Mouse (Mus musculus): ENCODE results near the gene Ttc25. TPM values are rescaled to one million over a fixed set of nuclear protein-coding genes. Genes with fewer than 3 reads are reported as not detected.
"Not testable (repeated sequence)": the region's sequence is repeated elsewhere in the genome, so short reads cannot be mapped to it uniquely, and the experiment has no call there.

The Ttc25 gene
- polyA plus RNA-seq, 1 experiment from 2014 or later, result 1.1 TPM

GRCm38 (mm10) chr11:100527458-100528374 lies 17.7 kb upstream of the Ttc25 start, which contains the start of gene Acly:
Gene Acly, minus strand, starts transcription at chr11:100528000.
- ATAC-seq (ENCODE audit: low FRiP score, low TSS enrichment), result peak; percentile 98
- H3K27me3 ChIP-seq (ENCODE audit: insufficient read depth, low read length), result no peaks in the 10 kb centered on the region
- H3K9me3 ChIP-seq (ENCODE audit: low read length), result no peaks in the 10 kb centered on the region
- peak within 1 kb of the TSS; percentile 89 for H3K27ac ChIP-seq (ENCODE audit: low read length)
- peak within 1 kb of the TSS; percentile 67 for H3K4me3 ChIP-seq (ENCODE audit: low read length)
- peaks cover 9% of the 10 kb centered on the region for H3K36me3 ChIP-seq (ENCODE audit: insufficient read depth, low read length)
- H3K9ac ChIP-seq (replicated peaks; ENCODE audit: low read length), result peak within 1 kb of the TSS; percentile 87
- H3K4me1 ChIP-seq (ENCODE audit: insufficient read depth, low read length), result peaks cover 34% of the 10 kb centered on the region
- H3K4me2 ChIP-seq (replicated peaks; ENCODE audit: low read depth, low read length), result peak within 1 kb of the TSS; percentile 86
- WGBS, result under 1% methylated on average over 54 of the region's 54 CpGs

GRCm38 (mm10) chr11:100528375-100529165 lies 16.8 kb upstream of the Ttc25 start:
- Histone ChIP-seq H3K4me2 (replicated peaks; ENCODE audit: low read depth, low read length) (peak overlapping the region; percentile 86), H3K9me3 (ENCODE audit: low read length) (no peaks in the 10 kb centered on the region), H3K27ac (ENCODE audit: low read length) (peak overlapping the region; percentile 51), H3K4me3 (ENCODE audit: low read length) (peak overlapping the region; percentile 67), H3K9ac (replicated peaks; ENCODE audit: low read length) (peak overlapping the region; percentile 71), H3K4me1 (ENCODE audit: insufficient read depth, low read length) (peaks cover 34% of the 10 kb centered on the region), H3K27me3 (ENCODE audit: insufficient read depth, low read length) (no peaks in the 10 kb centered on the region), H3K36me3 (ENCODE audit: insufficient read depth, low read length) (peaks cover under 1% of the 10 kb centered on the region; the same call in 1 of the 2 replicates)
- peak; percentile 25; the same call in 1 of the 2 replicates for ATAC-seq (ENCODE audit: low FRiP score, low TSS enrichment)
- WGBS, result 24% methylated on average over 19 of the region's 19 CpGs

- Histone ChIP-seq H3K9me3 (ENCODE audit: low read length) (no peaks in the 10 kb centered on the region), H3K9ac (replicated peaks; ENCODE audit: low read length) (no peak overlapping the region), H3K4me3 (ENCODE audit: low read length) (no peak overlapping the region), H3K27me3 (ENCODE audit: insufficient read depth, low read length) (no peaks in the 10 kb centered on the region), H3K36me3 (ENCODE audit: insufficient read depth, low read length) (no peaks in the 10 kb centered on the region), H3K4me2 (replicated peaks; ENCODE audit: low read depth, low read length) (no peak overlapping the region), H3K4me1 (ENCODE audit: insufficient read depth, low read length) (no peaks in the 10 kb centered on the region), H3K27ac (ENCODE audit: low read length) (no peak overlapping the region)
- WGBS, result 86% methylated on average over 6 of the region's 6 CpGs
- ATAC-seq (ENCODE audit: low FRiP score, low TSS enrichment), result no peak
Observed at GRCm38 (mm10) chr11:100533871-100534270, 11.5 kb upstream of the Ttc25 start.

GRCm38 (mm10) chr11:100534411-100534810 lies 11.0 kb upstream of the Ttc25 start:
- not testable (repeated sequence) for H3K4me2 ChIP-seq (replicated peaks; ENCODE audit: low read depth, low read length); H3K4me3 ChIP-seq (ENCODE audit: low read length); H3K9ac ChIP-seq (replicated peaks; ENCODE audit: low read length); H3K9me3 ChIP-seq (ENCODE audit: low read length); H3K27ac ChIP-seq (ENCODE audit: low read length); H3K36me3 ChIP-seq (ENCODE audit: insufficient read depth, low read length); H3K27me3 ChIP-seq (ENCODE audit: insufficient read depth, low read length); H3K4me1 ChIP-seq (ENCODE audit: insufficient read depth, low read length); ATAC-seq (ENCODE audit: low FRiP score, low TSS enrichment)
- 76% methylated on average over 2 of the region's 2 CpGs for WGBS

- WGBS, result 85% methylated on average over 6 of the region's 6 CpGs
- H3K4me3 ChIP-seq (ENCODE audit: low read length); H3K9me3 ChIP-seq (ENCODE audit: low read length); H3K4me1 ChIP-seq (ENCODE audit: insufficient read depth, low read length); ATAC-seq (ENCODE audit: low FRiP score, low TSS enrichment); H3K4me2 ChIP-seq (replicated peaks; ENCODE audit: low read depth, low read length); H3K27ac ChIP-seq (ENCODE audit: low read length); H3K9ac ChIP-seq (replicated peaks; ENCODE audit: low read length); H3K27me3 ChIP-seq (ENCODE audit: insufficient read depth, low read length); H3K36me3 ChIP-seq (ENCODE audit: insufficient read depth, low read length): not testable (repeated sequence)
Observed at GRCm38 (mm10) chr11:100534821-100535220, 10.6 kb upstream of the Ttc25 start.

GRCm38 (mm10) chr11:100535996-100536395 lies 9.4 kb upstream of the Ttc25 start:
- Histone ChIP-seq H3K9me3 (ENCODE audit: low read length) (no peaks in the 10 kb centered on the region), H3K4me1 (ENCODE audit: insufficient read depth, low read length) (no peaks in the 10 kb centered on the region), H3K36me3 (ENCODE audit: insufficient read depth, low read length) (no peaks in the 10 kb centered on the region), H3K4me3 (ENCODE audit: low read length) (no peak overlapping the region), H3K27me3 (ENCODE audit: insufficient read depth, low read length) (no peaks in the 10 kb centered on the region), H3K4me2 (replicated peaks; ENCODE audit: low read depth, low read length) (no peak overlapping the region), H3K9ac (replicated peaks; ENCODE audit: low read length) (no peak overlapping the region), H3K27ac (ENCODE audit: low read length) (no peak overlapping the region)
- WGBS, result 77% methylated on average over 1 of the region's 1 CpGs
- no peak for ATAC-seq (ENCODE audit: low FRiP score, low TSS enrichment)

GRCm38 (mm10) chr11:100536466-100536865 lies 8.9 kb upstream of the Ttc25 start:
- ATAC-seq (ENCODE audit: low FRiP score, low TSS enrichment), result no peak

GRCm38 (mm10) chr11:100540966-100541365 lies 4.4 kb upstream of the Ttc25 start:
- no peak overlapping the region for H3K9ac ChIP-seq (replicated peaks; ENCODE audit: low read length)
- WGBS, result 22% methylated on average over 6 of the region's 6 CpGs
- H3K27me3 ChIP-seq (ENCODE audit: insufficient read depth, low read length), result no peaks in the 10 kb centered on the region
- H3K4me1 ChIP-seq (ENCODE audit: insufficient read depth, low read length), result peaks cover 8% of the 10 kb centered on the region; the same call in 1 of the 2 replicates
- H3K4me2 ChIP-seq (replicated peaks; ENCODE audit: low read depth, low read length), result no peak overlapping the region
- H3K9me3 ChIP-seq (ENCODE audit: low read length), result no peaks in the 10 kb centered on the region
- no peaks in the 10 kb centered on the region for H3K36me3 ChIP-seq (ENCODE audit: insufficient read depth, low read length)
- no peak overlapping the region for H3K27ac ChIP-seq (ENCODE audit: low read length)
- H3K4me3 ChIP-seq (ENCODE audit: low read length), result no peak overlapping the region
- ATAC-seq (ENCODE audit: low FRiP score, low TSS enrichment), result no peak

More at GRCm38 (mm10) chr11:100536466-100536865, 8.9 kb upstream of the Ttc25 start:
- no peak overlapping the region for H3K4me3 ChIP-seq (ENCODE audit: low read length)
- H3K4me2 ChIP-seq (replicated peaks; ENCODE audit: low read depth, low read length), result no peak overlapping the region
- no peak overlapping the region for H3K27ac ChIP-seq (ENCODE audit: low read length)
- H3K9ac ChIP-seq (replicated peaks; ENCODE audit: low read length), result no peak overlapping the region
- H3K36me3 ChIP-seq (ENCODE audit: insufficient read depth, low read length), result no peaks in the 10 kb centered on the region
- H3K4me1 ChIP-seq (ENCODE audit: insufficient read depth, low read length), result no peaks in the 10 kb centered on the region
- no peaks in the 10 kb centered on the region for H3K9me3 ChIP-seq (ENCODE audit: low read length)
- no peaks in the 10 kb centered on the region for H3K27me3 ChIP-seq (ENCODE audit: insufficient read depth, low read length)

GRCm38 (mm10) chr11:100541577-100541976 lies 3.8 kb upstream of the Ttc25 start:
- no peaks in the 10 kb centered on the region for H3K36me3 ChIP-seq (ENCODE audit: insufficient read depth, low read length)
- peaks cover 10% of the 10 kb centered on the region; the same call in 1 of the 2 replicates for H3K4me1 ChIP-seq (ENCODE audit: insufficient read depth, low read length)
- no peak overlapping the region for H3K4me2 ChIP-seq (replicated peaks; ENCODE audit: low read depth, low read length)
- no peak overlapping the region for H3K27ac ChIP-seq (ENCODE audit: low read length)
- no peak overlapping the region for H3K9ac ChIP-seq (replicated peaks; ENCODE audit: low read length)
- no peaks in the 10 kb centered on the region for H3K9me3 ChIP-seq (ENCODE audit: low read length)
- no peak overlapping the region for H3K4me3 ChIP-seq (ENCODE audit: low read length)
- 92% methylated on average over 2 of the region's 2 CpGs for WGBS
- H3K27me3 ChIP-seq (ENCODE audit: insufficient read depth, low read length), result no peaks in the 10 kb centered on the region
- ATAC-seq (ENCODE audit: low FRiP score, low TSS enrichment), result no peak
